Mouse (Mus musculus) spleen, postnatal 36 days (tissue): ENCODE data around the gene Wnt11.

ENCODE experiments used
- DNase-seq, 2 experiments: peaks; one replicate each; pipeline ENCODE4 v3.0.0; 2022; ENCODE audit warnings: low spot score in 2 of 2, mixed read lengths in 1 of 2

Wnt11 gene

DNA sequence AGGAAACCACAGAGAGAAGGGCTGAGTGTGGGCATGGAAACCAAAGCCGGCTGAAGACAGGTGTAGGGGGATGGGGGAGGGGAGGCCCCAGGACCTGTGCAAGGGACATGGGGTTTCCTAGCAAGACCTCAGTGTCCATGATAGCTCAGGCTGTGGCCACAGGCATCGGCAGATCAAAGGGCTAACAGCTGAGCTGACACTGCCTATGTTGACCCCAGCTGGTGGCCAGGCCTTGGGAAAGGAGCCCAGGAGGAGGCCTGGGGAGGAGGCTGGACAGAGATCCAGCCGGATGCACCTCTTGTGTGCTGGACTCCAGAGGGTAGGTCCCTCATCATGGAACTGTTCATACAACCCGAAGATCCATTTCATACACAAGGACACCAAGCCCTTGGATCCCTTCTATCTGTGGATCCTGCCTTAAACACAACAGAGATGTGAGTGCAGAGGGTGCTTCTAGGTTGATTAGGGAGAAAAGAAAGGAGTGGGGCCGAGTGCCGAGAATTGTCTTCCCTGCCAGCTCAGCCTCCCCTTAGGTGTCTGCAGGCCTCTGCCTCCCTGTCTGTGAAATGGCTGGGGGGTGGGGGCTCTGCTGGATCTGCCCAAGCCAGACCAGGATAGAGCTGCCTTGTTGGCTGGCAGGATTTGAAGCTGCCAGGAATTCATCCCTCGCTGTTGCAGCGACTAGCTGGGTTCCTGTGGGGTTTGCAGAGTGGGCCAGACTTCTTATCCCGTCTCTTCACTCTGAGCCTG is 29.2 kb downstream of the Wnt11 start:
- DNase-seq: no peak

DNA sequence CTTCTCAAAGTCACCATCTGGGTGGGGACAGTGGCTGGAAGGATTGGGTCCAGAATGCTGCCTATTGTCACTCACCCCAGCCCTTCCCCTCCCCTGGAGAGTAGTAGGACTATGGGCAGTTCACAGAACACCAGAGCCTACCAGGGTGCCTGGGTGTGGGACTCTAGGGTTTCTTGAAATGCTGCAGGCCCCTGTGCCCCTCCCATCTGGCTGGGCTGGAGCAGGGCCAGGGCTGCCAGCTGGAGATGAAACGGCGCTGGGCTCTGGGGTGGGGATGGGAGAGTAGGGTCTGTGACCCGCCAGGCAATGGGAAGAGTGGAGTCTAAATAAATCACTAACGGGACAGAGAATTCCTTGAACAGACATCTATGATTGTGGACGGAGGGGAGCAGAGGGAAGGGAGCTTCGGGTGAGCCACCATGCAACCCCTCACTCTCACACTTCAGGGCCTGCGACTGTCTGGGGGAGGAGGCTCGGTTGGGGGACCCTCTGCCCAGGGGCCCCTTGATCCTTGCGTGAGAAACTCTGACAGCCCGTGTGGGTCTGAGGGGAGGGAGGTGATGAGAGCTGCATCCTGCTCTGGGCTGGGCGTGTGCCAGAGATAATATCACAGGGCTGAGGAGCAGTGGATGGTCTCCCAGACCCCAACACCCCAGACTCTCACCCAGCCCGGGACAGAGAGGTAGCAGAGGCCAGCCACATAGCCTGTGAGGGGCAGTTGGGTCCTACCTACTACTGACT is 32.3 kb downstream of the Wnt11 start:
- DNase-seq: no peak

DNA sequence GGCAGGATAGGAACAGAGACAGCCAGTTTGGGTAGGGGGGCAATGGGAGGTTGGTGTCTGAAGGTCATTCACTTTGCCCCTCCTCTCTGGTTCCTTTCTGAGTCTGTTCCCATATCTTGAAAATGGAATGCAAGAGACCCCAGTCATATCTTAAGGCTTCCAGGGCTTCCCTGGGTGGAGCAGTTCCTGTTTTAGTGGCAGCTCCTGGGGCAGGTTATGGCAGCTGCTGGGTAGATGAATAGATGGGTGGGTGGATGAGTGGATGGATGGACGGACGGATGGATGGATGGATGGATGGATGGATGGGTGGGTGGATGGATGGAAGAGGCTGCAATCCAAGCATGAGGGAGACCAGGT is 32.9 kb downstream of the Wnt11 start:
- no peak for DNase-seq

DNA sequence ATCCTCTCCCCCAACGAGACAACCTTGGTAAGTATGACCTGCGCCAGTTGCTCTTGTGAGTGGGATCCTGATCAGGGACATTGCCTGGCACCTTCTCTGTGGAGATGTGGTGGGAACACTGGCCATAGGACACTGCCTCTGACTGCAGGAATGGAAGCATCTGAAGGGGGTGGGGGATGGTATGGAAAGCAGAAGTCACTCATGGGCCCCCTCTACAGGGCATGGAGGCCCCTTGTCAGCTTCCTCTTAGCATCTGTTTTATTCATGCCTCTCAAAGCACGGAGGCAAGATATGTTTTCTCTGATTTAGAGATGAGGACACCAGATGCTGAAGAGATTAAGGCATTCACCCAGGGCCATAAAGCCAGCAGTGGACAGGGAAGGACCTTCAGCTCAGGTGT is 34.2 kb downstream of the Wnt11 start:
- no peak for DNase-seq

DNA sequence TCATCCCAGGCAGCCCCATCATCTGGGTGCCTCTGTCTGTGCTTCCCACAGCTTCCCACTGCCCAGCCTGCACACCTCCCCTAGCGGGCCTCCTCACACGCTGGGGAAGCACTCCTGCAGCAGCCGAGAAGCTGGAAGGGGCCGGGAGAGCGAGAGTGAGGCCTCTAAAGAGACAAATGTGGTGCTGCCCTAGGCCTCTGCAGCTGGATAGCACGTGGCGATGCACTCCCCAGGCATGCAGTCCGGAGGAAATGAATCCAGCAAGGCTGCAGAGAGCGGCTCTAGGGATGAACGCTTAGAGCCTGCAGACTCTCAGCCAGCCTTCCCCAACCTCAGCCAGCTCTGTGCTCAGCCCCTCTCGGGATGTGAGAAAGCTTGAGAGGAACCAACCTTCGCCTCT is 35.9 kb downstream of the Wnt11 start:
- no peak for DNase-seq

DNA sequence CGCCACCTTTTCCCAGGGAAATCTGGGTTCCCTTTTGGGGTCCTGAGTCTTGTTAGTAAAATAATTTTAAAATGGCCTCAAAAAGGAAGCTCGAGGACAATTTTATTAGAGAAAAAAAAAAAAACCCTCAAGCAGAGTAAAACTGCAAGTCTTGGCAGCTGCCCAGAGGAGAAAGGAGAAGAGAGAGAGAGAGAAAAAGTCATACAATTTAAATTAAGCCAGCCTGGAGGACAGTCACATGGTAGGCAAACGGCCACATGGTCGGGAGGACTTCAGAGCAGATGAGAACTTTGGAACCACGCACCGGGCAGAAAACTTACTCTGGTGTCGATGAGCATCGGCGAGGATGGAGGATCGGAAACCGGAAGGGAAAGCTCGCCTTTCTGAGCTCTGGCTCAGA is 37.0 kb downstream of the Wnt11 start:
- DNase-seq: no peak

DNA sequence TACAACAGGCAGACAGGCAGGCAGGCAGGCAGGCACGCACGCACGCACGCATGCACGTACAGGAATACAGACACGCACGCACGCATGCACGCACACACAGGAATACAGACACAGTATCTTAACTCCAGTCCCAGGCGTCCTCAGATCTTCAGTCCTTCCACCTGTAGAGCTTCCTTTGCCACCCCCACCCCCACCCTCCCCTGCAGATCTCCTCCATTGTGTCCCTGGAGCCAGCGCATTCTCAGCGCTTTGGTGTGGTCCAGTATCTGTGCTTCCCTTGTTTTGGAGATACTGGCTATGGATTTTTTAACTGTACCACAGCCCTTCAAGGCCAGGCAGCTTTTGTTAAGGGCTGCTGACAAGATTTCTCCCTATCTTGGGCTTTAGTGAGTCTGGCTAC is 38.4 kb downstream of the Wnt11 start:
- no peak for DNase-seq

DNA sequence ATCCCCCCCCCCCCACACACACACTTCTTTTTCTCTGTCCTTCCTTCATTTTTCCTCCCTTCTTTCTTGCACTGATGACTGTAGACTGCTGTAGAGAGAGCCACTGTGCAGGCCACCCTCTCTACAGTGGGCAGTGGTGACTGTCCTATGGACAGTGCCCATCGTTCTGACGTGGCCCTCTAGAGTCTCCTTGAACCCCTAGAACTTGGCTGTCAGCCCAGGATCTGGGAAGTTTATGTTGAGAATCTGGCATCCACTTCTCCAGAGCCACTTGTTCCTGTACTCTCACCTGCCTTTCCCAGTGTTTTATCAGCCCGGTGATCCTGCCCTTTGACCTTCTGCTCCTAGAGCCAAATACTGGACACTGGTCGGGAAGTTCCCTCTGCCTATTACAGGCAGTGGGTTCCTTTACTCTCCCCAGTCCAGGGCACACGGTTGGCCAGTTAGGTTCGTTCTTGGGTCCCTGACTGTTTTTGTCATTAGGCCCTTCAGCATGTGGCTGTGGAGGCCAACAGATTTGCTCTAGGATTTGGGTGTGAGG is 39.6 kb downstream of the Wnt11 start:
- DNase-seq: no peak

DNA sequence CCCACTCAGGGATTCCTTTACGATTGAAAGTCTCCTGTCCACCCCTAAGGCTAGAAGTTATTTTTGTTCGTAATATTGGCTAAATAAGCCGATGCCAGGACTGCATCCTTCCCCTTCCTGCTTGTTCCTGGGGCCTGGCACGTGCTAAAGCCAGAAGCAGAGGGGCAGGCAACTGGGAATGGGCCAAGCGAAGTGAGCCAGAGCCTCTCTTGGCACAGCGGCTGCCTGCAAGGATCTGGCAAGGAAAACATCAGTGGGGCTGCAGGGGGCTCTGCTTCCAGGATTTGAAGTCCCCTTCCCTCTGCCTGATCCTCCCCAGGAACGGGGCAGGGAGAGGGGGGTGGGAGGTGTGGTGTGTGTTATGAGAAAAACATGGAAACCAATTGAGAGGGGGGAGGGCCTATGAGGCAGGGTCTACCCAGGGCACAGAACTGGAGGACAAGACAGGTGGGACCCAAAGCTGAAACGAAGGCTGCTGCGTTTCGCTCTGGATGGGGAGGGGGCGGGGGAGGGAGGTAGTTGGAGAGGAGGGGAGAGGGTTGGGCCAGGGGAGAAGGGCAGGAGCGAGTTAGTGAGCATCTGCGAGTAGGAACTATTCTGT is 40.6 kb downstream of the Wnt11 start:
- DNase-seq: no peak

DNA sequence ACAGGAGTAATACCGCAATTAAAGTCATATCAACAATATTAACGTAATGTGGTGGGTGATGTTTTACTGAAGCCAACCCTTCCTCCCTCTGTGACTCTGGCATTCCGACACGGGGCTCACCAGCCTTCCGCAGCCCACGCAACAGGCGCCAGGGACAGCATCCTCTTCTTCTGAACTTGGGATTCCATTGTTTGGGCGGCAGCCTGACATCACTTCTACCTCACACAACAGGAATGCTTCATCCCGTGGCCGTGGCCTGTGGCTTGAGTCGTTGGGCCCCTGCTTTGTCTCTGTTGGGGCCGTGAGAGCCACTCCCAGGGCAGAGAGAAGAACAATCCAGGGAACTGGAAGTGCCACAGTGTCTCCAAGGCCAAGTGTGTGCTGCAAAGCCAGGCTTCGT is 41.2 kb downstream of the Wnt11 start:
- no peak for DNase-seq

DNA sequence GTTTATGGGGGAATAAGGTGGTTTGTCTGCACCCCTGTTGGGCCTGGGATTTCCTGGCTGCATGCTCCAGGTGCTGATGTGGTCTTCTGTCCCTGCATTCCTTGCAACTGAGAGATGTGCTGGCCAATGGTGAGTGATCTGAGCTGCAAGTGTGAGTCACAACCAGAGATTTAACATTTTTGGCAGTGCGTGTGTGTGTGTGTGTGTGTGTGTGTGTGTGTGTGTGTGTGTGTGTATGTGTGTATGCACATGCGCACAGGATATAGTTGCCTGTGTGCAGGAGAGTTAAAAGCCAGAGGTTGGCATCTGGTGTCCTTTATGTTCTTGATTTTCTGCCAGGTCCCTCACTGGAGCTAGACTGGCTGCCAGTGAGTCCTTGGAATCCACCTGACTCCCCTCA is 44.3 kb downstream of the Wnt11 start:
- DNase-seq: no peak

DNA sequence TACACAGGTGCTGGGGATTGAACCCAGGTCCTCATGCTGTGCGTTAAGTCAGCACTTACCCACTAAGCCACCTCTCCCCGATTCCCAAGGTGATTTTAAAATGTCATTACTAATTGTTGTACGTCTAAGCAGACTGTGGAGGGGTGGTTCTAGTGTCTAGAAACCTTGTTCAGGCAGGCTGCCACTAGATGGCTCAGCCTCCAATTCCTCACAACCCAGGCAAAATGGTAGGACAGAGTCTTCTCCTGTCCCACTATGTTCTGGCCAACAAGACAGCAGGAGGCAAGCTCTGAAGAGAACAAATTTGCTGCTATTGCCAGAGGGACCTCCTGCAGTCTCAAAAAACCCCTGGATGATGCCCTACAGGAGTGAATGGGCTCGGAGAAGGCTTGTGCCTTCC is 47.0 kb downstream of the Wnt11 start:
- DNase-seq: no peak

DNA sequence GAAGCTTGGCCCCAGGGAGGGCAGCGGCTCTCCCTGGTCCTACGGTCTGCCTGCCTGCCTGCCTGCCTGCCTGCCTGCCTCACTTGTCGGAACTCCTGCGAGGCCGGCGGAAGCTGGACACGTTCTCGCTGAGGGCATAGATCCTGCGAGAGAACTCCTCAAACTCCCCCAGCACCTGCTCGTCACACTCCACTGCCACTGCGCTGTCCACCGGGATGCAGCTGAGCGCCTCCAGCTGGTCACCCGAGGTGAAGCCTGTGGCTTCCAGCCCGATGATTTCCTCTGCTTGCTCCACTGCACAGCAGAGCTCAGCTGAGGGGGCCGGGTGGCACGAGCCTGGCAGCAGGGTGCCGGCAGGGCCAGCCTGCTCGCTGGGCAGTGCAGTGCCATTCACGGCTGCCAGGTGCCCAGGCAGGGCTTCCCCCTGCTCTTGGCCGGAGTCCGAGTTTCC is 52.9 kb downstream of the Wnt11 start:
- peak; percentile 11 to 28 for DNase-seq

DNA sequence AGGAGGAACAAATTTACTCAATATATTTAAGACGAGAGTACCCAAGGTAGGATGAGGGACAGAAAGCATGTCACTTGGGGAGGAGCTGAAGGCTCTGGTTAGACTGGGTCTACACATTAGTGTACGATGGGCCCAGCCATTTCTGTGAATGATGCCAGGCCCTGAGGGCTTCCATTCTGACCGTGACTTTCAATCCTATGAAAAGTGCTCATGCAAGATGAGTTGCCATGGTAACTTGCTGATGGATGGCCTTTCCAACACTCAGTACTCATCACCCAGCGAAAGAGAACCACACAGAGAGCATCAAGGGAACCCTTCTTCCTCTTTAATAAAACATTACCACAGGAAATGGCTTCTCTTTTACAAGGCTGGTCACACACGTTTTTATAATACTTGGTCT is 53.9 kb downstream of the Wnt11 start:
- DNase-seq: no peak

DNA sequence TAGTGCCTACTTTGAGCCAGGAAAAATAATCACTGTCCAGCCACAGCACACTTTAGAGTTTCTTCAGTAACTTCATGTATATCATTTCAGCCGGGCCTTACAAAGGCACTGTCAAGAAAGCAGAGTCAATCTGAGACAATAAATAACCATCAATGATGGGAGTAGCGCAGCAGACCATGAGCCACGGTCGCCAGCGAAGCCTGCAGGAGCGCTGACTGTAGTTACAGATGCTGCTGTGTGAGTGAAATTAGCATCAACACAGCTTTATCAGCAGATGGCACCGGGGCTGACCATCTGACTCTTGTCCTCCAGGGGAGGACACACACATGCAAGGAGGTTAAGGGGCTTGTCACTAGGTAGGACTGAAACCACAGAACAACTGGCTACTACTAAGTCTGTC is 54.3 kb downstream of the Wnt11 start:
- DNase-seq: no peak

DNA sequence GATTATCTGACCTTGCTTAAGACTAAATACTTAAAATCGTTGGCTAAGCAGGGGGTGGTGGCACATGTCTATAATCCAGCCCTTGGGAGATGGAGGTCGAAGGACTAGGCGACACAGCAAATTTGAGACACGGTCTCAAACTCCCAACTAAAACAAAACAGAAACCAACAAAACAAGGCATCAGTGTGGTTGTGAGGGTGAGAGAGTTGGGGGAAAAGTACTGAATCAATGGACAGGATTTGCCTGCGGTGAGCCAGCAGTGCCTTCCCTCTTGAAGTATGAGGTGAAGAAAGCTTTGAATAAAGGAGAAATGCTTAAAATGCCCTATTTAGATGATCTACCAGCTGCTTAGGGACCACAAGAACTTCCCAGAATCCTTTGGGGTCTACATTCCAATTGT is 58.2 kb downstream of the Wnt11 start:
- no peak for DNase-seq

DNA sequence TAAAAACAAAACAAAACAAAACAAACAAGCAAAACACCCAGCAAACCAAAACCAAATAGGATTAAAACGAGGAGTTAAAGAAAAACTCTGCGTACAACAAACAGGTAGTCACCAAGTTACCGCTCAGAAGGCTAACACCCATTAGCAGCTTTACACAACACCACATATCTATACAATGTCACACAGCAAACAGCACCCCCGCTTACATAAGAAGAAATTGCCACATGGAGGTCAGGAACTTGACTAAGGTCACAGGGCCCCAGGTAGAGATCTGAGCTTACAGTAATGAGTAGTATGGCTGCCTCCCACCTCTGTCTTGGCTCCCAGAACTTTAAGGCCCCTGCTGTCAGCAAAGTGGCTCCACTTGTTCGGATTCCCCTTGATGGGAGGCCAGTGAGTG is 59.4 kb downstream of the Wnt11 start:
- DNase-seq: no peak

DNA sequence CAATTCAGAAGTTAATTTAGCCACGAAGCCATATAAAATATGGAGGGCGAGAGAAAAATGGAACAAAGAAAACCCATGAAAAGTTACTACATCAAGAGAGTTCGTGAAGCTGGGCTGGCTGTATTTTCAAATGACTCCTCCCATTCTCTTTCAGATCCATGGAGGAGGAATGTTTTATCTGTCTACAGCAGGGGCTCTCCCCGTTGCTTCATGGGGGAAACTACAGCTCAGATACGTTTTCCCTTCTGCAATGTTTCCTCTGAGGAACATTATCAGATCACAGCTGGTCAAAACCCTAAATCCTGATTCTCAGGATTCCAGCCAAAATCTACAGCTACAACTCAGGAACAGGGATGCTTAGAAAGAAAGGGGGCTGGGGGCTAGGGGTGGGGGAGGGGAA is 59.9 kb downstream of the Wnt11 start:
- DNase-seq: no peak

DNA sequence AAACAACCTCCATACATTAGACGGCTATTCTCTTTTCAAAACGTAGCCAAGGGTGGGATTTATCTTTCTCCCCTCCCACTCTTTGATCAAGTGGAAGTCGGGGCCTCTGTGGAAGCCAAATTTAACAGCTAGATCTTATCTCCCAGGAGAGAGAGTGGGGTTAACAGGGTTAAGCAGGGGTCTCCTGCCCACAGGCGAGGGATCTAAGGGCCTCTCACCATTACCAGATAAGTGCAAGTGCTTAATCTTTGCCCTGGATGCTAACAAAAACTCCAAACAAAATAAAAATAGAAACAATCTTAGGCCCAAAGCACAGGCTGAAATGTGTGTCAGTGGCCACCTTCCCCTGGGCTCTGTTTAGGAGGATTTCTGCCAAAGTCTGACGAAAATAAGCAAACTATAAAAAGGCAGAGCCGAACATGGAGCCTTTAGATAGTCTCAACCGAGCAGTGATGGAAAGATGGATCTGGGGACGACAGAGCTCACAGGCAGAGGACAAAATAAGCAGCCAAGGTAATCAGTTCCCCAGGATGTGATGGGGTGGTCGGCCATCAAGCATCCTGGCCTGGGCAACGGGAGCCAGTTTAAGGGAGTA is 60.7 kb downstream of the Wnt11 start:
- no peak for DNase-seq

DNA sequence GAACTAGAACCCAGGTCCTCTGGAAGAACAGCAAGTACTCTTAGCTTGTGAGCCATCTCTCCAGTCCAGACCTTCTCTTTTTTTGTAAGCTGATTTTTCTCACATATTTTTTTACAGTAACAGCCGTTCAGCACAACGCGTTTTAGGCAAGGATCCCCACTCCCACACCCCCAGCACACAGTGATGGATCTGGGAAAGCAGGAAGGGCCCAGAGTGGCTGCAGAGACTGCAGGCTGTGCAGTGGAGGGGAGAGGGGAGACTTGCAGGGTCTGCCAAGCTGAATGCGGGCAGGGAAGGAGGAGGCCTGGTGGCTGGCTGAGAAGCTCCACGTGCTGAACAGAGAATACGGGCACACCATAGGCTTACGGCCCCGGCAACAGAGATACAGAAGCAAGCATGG is 62.4 kb downstream of the Wnt11 start:
- DNase-seq: no peak

DNA sequence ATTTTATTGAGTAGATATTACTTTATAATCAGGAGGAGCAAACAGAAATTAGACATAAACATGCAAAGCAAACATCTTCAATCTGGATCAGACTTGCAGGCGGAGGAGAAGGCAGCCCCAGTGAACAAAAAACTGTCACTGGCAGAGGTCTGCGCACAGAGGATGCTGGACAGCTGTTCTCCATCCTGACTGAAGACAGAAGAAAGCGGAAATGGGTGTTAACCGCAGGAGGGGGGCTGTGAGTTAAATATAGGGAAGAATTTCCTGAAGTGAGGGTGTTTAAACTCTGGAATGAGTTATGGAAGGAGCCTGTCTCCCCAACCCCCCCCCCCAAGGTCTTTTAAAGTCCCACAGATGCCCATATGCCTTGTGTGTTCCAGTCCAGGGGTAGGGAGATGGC is 64.9 kb downstream of the Wnt11 start:
- no peak for DNase-seq

DNA sequence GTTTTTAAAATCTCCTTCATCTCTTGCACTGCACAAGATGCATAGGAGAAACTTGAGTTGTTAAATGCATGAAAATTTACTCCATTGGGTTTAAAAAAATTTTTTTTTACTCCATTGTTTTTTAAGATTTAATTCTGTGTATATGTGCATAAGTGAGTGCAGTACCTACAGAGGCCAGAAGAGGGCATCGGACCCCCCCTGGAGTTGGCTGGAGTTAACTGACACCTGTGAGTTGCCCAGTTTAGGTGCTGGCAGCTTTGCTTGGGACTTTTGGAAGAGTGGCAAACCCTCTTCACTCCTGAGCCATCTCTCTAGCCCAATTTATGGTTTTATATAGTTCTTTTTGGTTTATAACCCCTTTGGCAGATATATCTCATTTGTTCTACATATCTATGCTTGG is 66.2 kb downstream of the Wnt11 start:
- no peak for DNase-seq

DNA sequence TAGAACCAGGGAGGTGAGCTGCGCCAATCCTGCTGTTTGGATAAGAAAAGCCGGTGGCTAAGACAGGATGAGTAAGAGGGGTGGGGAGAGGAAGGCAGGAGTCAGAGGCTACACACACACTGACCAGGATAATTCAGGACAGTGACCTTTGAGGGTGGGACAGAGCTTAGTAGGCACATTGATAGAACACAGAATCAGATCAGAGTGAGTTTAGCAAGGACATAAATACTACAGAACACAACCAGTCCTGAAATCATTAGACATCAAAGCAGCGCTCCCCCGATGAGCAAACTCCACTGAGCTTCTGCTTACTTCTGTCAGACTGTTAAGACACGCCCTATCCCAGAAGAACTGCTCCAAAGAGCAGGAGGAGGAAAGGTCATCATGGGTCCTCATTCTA is 69.0 kb downstream of the Wnt11 start:
- DNase-seq: no peak
